Mouse (Mus musculus): ENCODE results near the gene Cpa2. TPM values are rescaled to one million over a fixed set of nuclear protein-coding genes. Genes with fewer than 3 reads are reported as not detected.

Gene Cpa2
- polyA plus RNA-seq, 1 experiment from 2014 or later: 5.1 TPM

- Histone ChIP-seq H3K4me2 (ENCODE audit: low read length) (no peak overlapping the region), H3K4me3 (replicated peaks; ENCODE audit: low read length) (no peak overlapping the region), H3K9me3 (ENCODE audit: control insufficient read depth, low read length) (no peaks in the 10 kb centered on the region; the same call in 1 of the 2 replicates), H3K27me3 (replicated peaks; ENCODE audit: control insufficient read depth, insufficient read depth, low read length) (no peaks in the 10 kb centered on the region), H3K9ac (replicated peaks; ENCODE audit: low read depth, low read length) (no peak overlapping the region), H3K4me1 (replicated peaks; ENCODE audit: control insufficient read depth, insufficient read depth, low read length) (peaks cover 34% of the 10 kb centered on the region), H3K27ac (ENCODE audit: low read length) (no peak overlapping the region), H3K36me3 (ENCODE audit: control insufficient read depth, insufficient read depth) (no peaks in the 10 kb centered on the region)
- 71% methylated on average over 7 of the region's 7 CpGs for WGBS
- ATAC-seq: no peak
Observed at GRCm38 (mm10) chr6:30553381-30554010, 12.1 kb downstream of the Cpa2 start.

GRCm38 (mm10) chr6:30554092-30554491 is 12.7 kb downstream of the Cpa2 start:
- no peak for ATAC-seq
- no peak overlapping the region for H3K4me2 ChIP-seq (ENCODE audit: low read length)
- H3K36me3 ChIP-seq (ENCODE audit: control insufficient read depth, insufficient read depth): no peaks in the 10 kb centered on the region
- H3K4me3 ChIP-seq (replicated peaks; ENCODE audit: low read length): no peak overlapping the region
- H3K9ac ChIP-seq (replicated peaks; ENCODE audit: low read depth, low read length): no peak overlapping the region
- H3K27me3 ChIP-seq (replicated peaks; ENCODE audit: control insufficient read depth, insufficient read depth, low read length): no peaks in the 10 kb centered on the region
- peaks cover 30% of the 10 kb centered on the region for H3K4me1 ChIP-seq (replicated peaks; ENCODE audit: control insufficient read depth, insufficient read depth, low read length)
- no peak overlapping the region for H3K27ac ChIP-seq (ENCODE audit: low read length)
- H3K9me3 ChIP-seq (ENCODE audit: control insufficient read depth, low read length): no peaks in the 10 kb centered on the region; the same call in 1 of the 2 replicates
- WGBS: 89% methylated on average over 5 of the region's 5 CpGs

- H3K9ac ChIP-seq (replicated peaks; ENCODE audit: low read depth, low read length): no peak overlapping the region
- no peak overlapping the region for H3K4me3 ChIP-seq (replicated peaks; ENCODE audit: low read length)
- ATAC-seq: no peak
- H3K27ac ChIP-seq (ENCODE audit: low read length): no peak overlapping the region
- H3K27me3 ChIP-seq (replicated peaks; ENCODE audit: control insufficient read depth, insufficient read depth, low read length): no peaks in the 10 kb centered on the region
- peaks cover 24% of the 10 kb centered on the region for H3K4me1 ChIP-seq (replicated peaks; ENCODE audit: control insufficient read depth, insufficient read depth, low read length)
- no peaks in the 10 kb centered on the region for H3K36me3 ChIP-seq (ENCODE audit: control insufficient read depth, insufficient read depth)
- WGBS: 91% methylated on average over 5 of the region's 5 CpGs
- H3K9me3 ChIP-seq (ENCODE audit: control insufficient read depth, low read length): no peaks in the 10 kb centered on the region; the same call in 1 of the 2 replicates
- no peak overlapping the region for H3K4me2 ChIP-seq (ENCODE audit: low read length)
Observed at GRCm38 (mm10) chr6:30554621-30555170, 13.3 kb downstream of the Cpa2 start.

GRCm38 (mm10) chr6:30556080-30556479 is 14.7 kb downstream of the Cpa2 start:
- Histone ChIP-seq H3K4me2 (ENCODE audit: low read length) (no peak overlapping the region), H3K9ac (replicated peaks; ENCODE audit: low read depth, low read length) (no peak overlapping the region), H3K9me3 (ENCODE audit: control insufficient read depth, low read length) (no peaks in the 10 kb centered on the region), H3K36me3 (ENCODE audit: control insufficient read depth, insufficient read depth) (no peaks in the 10 kb centered on the region), H3K27me3 (replicated peaks; ENCODE audit: control insufficient read depth, insufficient read depth, low read length) (no peaks in the 10 kb centered on the region), H3K4me3 (replicated peaks; ENCODE audit: low read length) (no peak overlapping the region), H3K4me1 (replicated peaks; ENCODE audit: control insufficient read depth, insufficient read depth, low read length) (peaks cover 18% of the 10 kb centered on the region), H3K27ac (ENCODE audit: low read length) (no peak overlapping the region)
- ATAC-seq: no peak
- WGBS: 29% methylated on average over 4 of the region's 9 CpGs

- no peak for ATAC-seq
- no peaks in the 10 kb centered on the region for H3K4me1 ChIP-seq (replicated peaks; ENCODE audit: control insufficient read depth, insufficient read depth, low read length)
- H3K27me3 ChIP-seq (replicated peaks; ENCODE audit: control insufficient read depth, insufficient read depth, low read length): no peaks in the 10 kb centered on the region
- no peaks in the 10 kb centered on the region for H3K9me3 ChIP-seq (ENCODE audit: control insufficient read depth, low read length)
- H3K36me3 ChIP-seq (ENCODE audit: control insufficient read depth, insufficient read depth): no peaks in the 10 kb centered on the region
- no peak overlapping the region for H3K9ac ChIP-seq (replicated peaks; ENCODE audit: low read depth, low read length)
- H3K27ac ChIP-seq (ENCODE audit: low read length): no peak overlapping the region
- H3K4me2 ChIP-seq (ENCODE audit: low read length): no peak overlapping the region
- H3K4me3 ChIP-seq (replicated peaks; ENCODE audit: low read length): no peak overlapping the region
- 50% methylated on average over 1 of the region's 1 CpGs for WGBS
Observed at GRCm38 (mm10) chr6:30559726-30560125, 18.3 kb downstream of the Cpa2 start.

- H3K27ac ChIP-seq (ENCODE audit: low read length): no peak overlapping the region
- no peak overlapping the region for H3K9ac ChIP-seq (replicated peaks; ENCODE audit: low read depth, low read length)
- no peaks in the 10 kb centered on the region for H3K9me3 ChIP-seq (ENCODE audit: control insufficient read depth, low read length)
- no peak overlapping the region for H3K4me2 ChIP-seq (ENCODE audit: low read length)
- no peak for ATAC-seq
- WGBS: 72% methylated on average over 4 of the region's 4 CpGs
- H3K27me3 ChIP-seq (replicated peaks; ENCODE audit: control insufficient read depth, insufficient read depth, low read length): no peaks in the 10 kb centered on the region
- H3K36me3 ChIP-seq (ENCODE audit: control insufficient read depth, insufficient read depth): no peaks in the 10 kb centered on the region
- H3K4me1 ChIP-seq (replicated peaks; ENCODE audit: control insufficient read depth, insufficient read depth, low read length): no peaks in the 10 kb centered on the region
- H3K4me3 ChIP-seq (replicated peaks; ENCODE audit: low read length): no peak overlapping the region
Observed at GRCm38 (mm10) chr6:30562132-30562531, 20.8 kb downstream of the Cpa2 start.

GRCm38 (mm10) chr6:30563575-30563974 is 22.2 kb downstream of the Cpa2 start:
- ATAC-seq: no peak
- Histone ChIP-seq H3K27ac (ENCODE audit: low read length) (no peak overlapping the region), H3K4me3 (replicated peaks; ENCODE audit: low read length) (no peak overlapping the region), H3K9me3 (ENCODE audit: control insufficient read depth, low read length) (no peaks in the 10 kb centered on the region), H3K4me1 (replicated peaks; ENCODE audit: control insufficient read depth, insufficient read depth, low read length) (no peaks in the 10 kb centered on the region), H3K36me3 (ENCODE audit: control insufficient read depth, insufficient read depth) (no peaks in the 10 kb centered on the region), H3K27me3 (replicated peaks; ENCODE audit: control insufficient read depth, insufficient read depth, low read length) (no peaks in the 10 kb centered on the region), H3K9ac (replicated peaks; ENCODE audit: low read depth, low read length) (no peak overlapping the region), H3K4me2 (ENCODE audit: low read length) (no peak overlapping the region)
- 85% methylated on average over 6 of the region's 6 CpGs for WGBS

GRCm38 (mm10) chr6:30564051-30564450 is 22.7 kb downstream of the Cpa2 start:
- no peak overlapping the region for H3K4me2 ChIP-seq (ENCODE audit: low read length)
- H3K27ac ChIP-seq (ENCODE audit: low read length): no peak overlapping the region
- H3K9me3 ChIP-seq (ENCODE audit: control insufficient read depth, low read length): no peaks in the 10 kb centered on the region
- no peak overlapping the region for H3K9ac ChIP-seq (replicated peaks; ENCODE audit: low read depth, low read length)
- WGBS: 99% methylated on average over 6 of the region's 6 CpGs
- ATAC-seq: no peak
- H3K4me3 ChIP-seq (replicated peaks; ENCODE audit: low read length): no peak overlapping the region
- H3K27me3 ChIP-seq (replicated peaks; ENCODE audit: control insufficient read depth, insufficient read depth, low read length): no peaks in the 10 kb centered on the region
- no peaks in the 10 kb centered on the region for H3K4me1 ChIP-seq (replicated peaks; ENCODE audit: control insufficient read depth, insufficient read depth, low read length)
- no peaks in the 10 kb centered on the region for H3K36me3 ChIP-seq (ENCODE audit: control insufficient read depth, insufficient read depth)

- 50% methylated on average over 5 of the region's 5 CpGs for WGBS
- Histone ChIP-seq H3K4me1 (replicated peaks; ENCODE audit: control insufficient read depth, insufficient read depth, low read length) (peaks cover 9% of the 10 kb centered on the region), H3K4me2 (ENCODE audit: low read length) (no peak within 1 kb of the TSS), H3K9ac (replicated peaks; ENCODE audit: low read depth, low read length) (no peak within 1 kb of the TSS), H3K27ac (ENCODE audit: low read length) (no peak within 1 kb of the TSS), H3K9me3 (ENCODE audit: control insufficient read depth, low read length) (no peaks in the 10 kb centered on the region), H3K27me3 (replicated peaks; ENCODE audit: control insufficient read depth, insufficient read depth, low read length) (no peaks in the 10 kb centered on the region), H3K4me3 (replicated peaks; ENCODE audit: low read length) (no peak within 1 kb of the TSS), H3K36me3 (ENCODE audit: control insufficient read depth, insufficient read depth) (no peaks in the 10 kb centered on the region)
- ATAC-seq: no peak
Observed at GRCm38 (mm10) chr6:30568069-30568468, 26.7 kb downstream of the Cpa2 start, which contains the start of gene Cpa4. Gene Cpa4 (plus strand): TSS chr6:30568369.
